Mouse (Mus musculus): ENCODE data around the gene March10.

GRCm38 (mm10) chr11:105331129-105331528, 125.4 kb downstream of the March10 start:
- TF ChIP-seq GATA1 (IDR thresholded peaks at IDR 0.05; ENCODE audit: borderline replicate concordance, low read length) (no peak), FLI1 (IDR thresholded peaks at IDR 0.05; ENCODE audit: low read length) (no peak)

Measured in megakaryocyte, embryonic 14.5 days (primary cell).